Mouse (Mus musculus): ENCODE results near the gene Washc2. TPM values are rescaled to one million over a fixed set of nuclear protein-coding genes. Genes with fewer than 3 reads are reported as not detected.

Washc2 gene
- polyA plus RNA-seq, 2 experiments, result 8.6 to 15.4 TPM

DNA sequence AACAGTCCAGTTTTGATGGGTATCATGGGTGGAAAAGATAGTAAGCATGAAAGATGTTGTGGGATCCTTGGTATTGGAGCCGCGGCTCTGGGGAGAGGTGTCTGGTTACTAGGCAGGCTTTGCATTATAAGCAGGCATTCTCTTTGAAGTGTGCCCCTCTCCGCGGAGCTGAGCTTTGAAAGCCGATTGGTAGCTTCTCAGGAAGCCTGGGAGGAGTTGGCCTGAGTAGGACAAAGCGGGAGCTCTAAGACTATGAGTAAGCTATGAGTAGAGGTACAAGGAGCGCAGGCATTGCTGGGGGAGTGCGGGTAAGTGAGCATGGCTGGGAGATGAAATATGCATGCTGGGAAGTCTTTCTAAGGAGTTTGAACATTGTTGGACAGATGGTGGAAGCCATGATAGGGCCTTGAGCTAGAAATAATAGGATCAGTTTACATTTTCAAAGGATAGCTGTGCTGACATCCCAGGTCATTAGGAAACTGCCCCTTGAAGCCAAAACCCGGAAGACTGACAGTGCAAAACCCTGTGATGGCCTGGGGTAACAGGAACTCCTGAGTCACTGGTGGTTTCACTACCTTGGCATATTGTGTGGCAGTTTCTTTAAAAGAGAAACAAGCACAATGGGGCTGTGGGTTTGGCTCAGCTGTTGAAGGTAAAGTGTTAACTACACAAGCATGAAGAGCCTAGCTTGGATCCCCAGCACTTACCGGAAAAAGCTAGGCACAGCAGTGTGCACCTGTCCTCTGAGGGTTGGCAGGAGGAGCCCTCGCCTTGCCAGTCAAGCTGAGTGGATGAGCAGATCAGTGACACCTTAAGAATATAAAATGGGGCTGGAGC lies 58.7 kb downstream of the Washc2 start:
- Histone ChIP-seq H3K27ac (peak overlapping the region; percentile 48), H3K4me3 (ENCODE audit: insufficient read depth in 1 of 2, low read depth in 2 of 2, low read length in 2 of 2) (peak overlapping the region; percentile 8 to 11; a peak in 1 of 4 replicates), H3K4me1 (replicated peaks; ENCODE audit: control insufficient read depth in 2 of 2, insufficient read depth in 2 of 2, low read length in 1 of 2) (peaks cover 18 to 20% of the 10 kb centered on the region in 2 experiments), H3K9me3 (ENCODE audit: control insufficient read depth, low read length) (no peaks in the 10 kb centered on the region), H3K9ac (replicated peaks) (peak overlapping the region; percentile 42; the same call in 1 of the 2 replicates), H3K27me3 (ENCODE audit: control insufficient read depth, insufficient read depth, low read length) (no peaks in the 10 kb centered on the region), H3K4me2 (ENCODE audit: low read depth) (peak overlapping the region; percentile 93), H3K36me3 (replicated peaks; ENCODE audit: control insufficient read depth, insufficient read depth, low read depth) (no peaks in the 10 kb centered on the region; the same call in 1 of the 2 replicates)
- ATAC-seq (ENCODE audit: insufficient read depth), result 0 out of 2 replicates have a peak, but pooled peaks have one; percentile 20
- 38% methylated on average over 11 of the region's 11 CpGs for WGBS (ENCODE audit: insufficient replicate concordance)
- DNase-seq (ENCODE audit: low read depth in 3 of 3, low spot score in 3 of 3), result no peak
- TF ChIP-seq CTCF (IDR thresholded peaks at IDR 0.05; ENCODE audit: low read depth), result no peak
- no peak for TF ChIP-seq EP300 (IDR thresholded peaks at IDR 0.05; ENCODE audit: low read depth)

DNA sequence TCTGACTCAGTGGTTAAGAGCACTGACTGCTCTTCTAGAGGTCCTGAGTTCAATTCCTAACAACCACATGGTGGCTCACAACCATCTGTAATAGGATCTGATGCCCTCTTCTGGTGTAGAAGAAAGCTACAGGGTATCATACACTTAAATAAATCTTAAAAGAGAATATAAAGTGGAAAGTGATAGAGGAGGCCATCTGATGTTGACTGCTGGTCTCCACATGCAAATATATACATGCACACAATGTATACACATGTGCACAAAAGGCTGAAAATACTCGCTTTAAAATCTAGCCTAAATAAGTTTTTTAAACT lies 59.2 kb downstream of the Washc2 start:
- Histone ChIP-seq H3K9ac (replicated peaks) (no peak overlapping the region), H3K4me1 (replicated peaks; ENCODE audit: control insufficient read depth in 2 of 2, insufficient read depth in 2 of 2, low read length in 1 of 2) (peaks cover 18 to 20% of the 10 kb centered on the region in 2 experiments), H3K27ac (no peak overlapping the region), H3K9me3 (ENCODE audit: control insufficient read depth, low read length) (no peaks in the 10 kb centered on the region), H3K27me3 (ENCODE audit: control insufficient read depth, insufficient read depth, low read length) (no peaks in the 10 kb centered on the region), H3K4me2 (ENCODE audit: low read depth) (no peak overlapping the region), H3K4me3 (ENCODE audit: insufficient read depth in 1 of 2, low read depth in 2 of 2, low read length in 2 of 2) (no peak overlapping the region), H3K36me3 (replicated peaks; ENCODE audit: control insufficient read depth, insufficient read depth, low read depth) (no peaks in the 10 kb centered on the region)
- no peak for DNase-seq (ENCODE audit: low read depth in 3 of 3, low spot score in 3 of 3)
- ATAC-seq (ENCODE audit: insufficient read depth), result no peak
- 68% methylated on average over 1 of the region's 1 CpGs for WGBS (ENCODE audit: insufficient replicate concordance)
- no peak for TF ChIP-seq EP300 (IDR thresholded peaks at IDR 0.05; ENCODE audit: low read depth)
- peak; percentile 31; the same call in 1 of the 2 replicates for TF ChIP-seq CTCF (IDR thresholded peaks at IDR 0.05; ENCODE audit: low read depth)

DNA sequence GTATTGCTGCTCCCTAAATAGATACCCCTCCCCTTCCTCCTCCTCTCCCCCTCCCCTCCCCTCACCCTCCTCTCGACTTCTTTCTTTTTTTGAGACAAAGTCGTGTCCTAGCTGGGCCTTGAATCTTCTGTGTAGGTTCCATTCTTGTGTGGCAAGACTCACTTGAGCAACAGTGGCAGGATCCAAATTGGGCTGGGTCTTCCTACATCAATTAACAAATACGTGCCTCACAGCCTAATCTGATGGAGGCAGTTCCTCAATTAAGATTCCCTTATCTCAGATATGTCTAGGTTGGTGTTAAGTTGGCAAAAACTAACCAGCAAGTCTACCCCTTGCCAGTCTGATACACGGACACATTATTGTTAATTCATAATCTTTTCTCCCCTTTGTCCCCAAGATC lies 67.9 kb downstream of the Washc2 start:
- DNase-seq (ENCODE audit: low read depth in 3 of 3, low spot score in 3 of 3) (no peak), ATAC-seq (ENCODE audit: insufficient read depth) (no peak)
- WGBS (ENCODE audit: insufficient replicate concordance), result 52% methylated on average over 4 of the region's 4 CpGs
- Histone ChIP-seq H3K4me3 (ENCODE audit: insufficient read depth in 1 of 2, low read depth in 2 of 2, low read length in 2 of 2) (no peak overlapping the region), H3K4me1 (replicated peaks; ENCODE audit: control insufficient read depth in 2 of 2, insufficient read depth in 2 of 2, low read length in 1 of 2) (peaks cover 8 to 10% of the 10 kb centered on the region in 2 experiments), H3K9me3 (ENCODE audit: control insufficient read depth, low read length) (no peaks in the 10 kb centered on the region), H3K27ac (no peak overlapping the region), H3K36me3 (replicated peaks; ENCODE audit: control insufficient read depth, insufficient read depth, low read depth) (no peaks in the 10 kb centered on the region), H3K4me2 (ENCODE audit: low read depth) (no peak overlapping the region), H3K27me3 (ENCODE audit: control insufficient read depth, insufficient read depth, low read length) (no peaks in the 10 kb centered on the region), H3K9ac (replicated peaks) (no peak overlapping the region)
- TF ChIP-seq EP300 (IDR thresholded peaks at IDR 0.05; ENCODE audit: low read depth) (no peak), CTCF (IDR thresholded peaks at IDR 0.05; ENCODE audit: low read depth) (no peak)

DNA sequence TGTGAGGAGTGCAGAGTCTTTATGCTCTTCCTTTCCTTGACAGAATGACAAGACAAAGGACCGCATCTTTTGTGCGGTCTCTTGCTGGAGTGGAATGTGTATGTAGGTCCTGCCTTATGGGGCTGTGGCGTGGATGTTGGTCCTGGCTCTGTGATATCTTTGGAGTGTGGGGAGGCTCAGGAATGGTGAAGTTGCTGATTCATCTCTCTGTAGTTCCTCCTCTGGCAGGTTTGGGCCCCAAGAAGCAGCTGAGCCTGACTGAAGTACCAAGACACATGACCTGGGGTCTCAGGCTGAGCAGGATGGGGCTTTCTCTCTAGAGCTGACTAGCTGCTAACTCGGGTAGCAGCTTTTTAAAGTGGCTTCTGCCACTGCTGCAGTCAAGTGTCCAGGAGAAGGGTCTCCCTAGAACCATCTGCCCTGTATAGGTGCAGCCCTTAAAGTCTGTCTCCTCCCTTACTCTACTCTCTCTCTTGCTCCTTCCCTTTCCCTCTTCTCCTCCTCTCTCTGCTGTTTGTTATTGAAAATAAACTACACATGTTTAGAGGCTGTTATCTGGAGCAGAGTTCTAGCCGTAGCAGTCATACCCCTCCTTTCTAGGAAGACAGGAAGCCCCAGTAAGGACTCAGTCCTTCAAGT lies 71.0 kb downstream of the Washc2 start:
- H3K9ac ChIP-seq (replicated peaks), result no peak overlapping the region; the same call in 1 of the 2 replicates
- H3K36me3 ChIP-seq (replicated peaks; ENCODE audit: control insufficient read depth, insufficient read depth, low read depth), result no peaks in the 10 kb centered on the region
- no peak overlapping the region for H3K4me3 ChIP-seq (ENCODE audit: insufficient read depth in 1 of 2, low read depth in 2 of 2, low read length in 2 of 2)
- H3K27ac ChIP-seq, result peak overlapping the region; percentile 11; the same call in 1 of the 2 replicates
- H3K4me1 ChIP-seq (replicated peaks; ENCODE audit: control insufficient read depth in 2 of 2, insufficient read depth in 2 of 2, low read length in 1 of 2), result peaks cover 8 to 16% of the 10 kb centered on the region in 2 experiments
- H3K4me2 ChIP-seq (ENCODE audit: low read depth), result no peak overlapping the region
- DNase-seq (ENCODE audit: low read depth in 3 of 3, low spot score in 3 of 3) (no peak), ATAC-seq (ENCODE audit: insufficient read depth) (peak; percentile 74)
- no peaks in the 10 kb centered on the region for H3K27me3 ChIP-seq (ENCODE audit: control insufficient read depth, insufficient read depth, low read length)
- no peaks in the 10 kb centered on the region for H3K9me3 ChIP-seq (ENCODE audit: control insufficient read depth, low read length)
- WGBS (ENCODE audit: insufficient replicate concordance), result 42% methylated on average over 5 of the region's 5 CpGs
- TF ChIP-seq EP300 (IDR thresholded peaks at IDR 0.05; ENCODE audit: low read depth) (no peak), CTCF (IDR thresholded peaks at IDR 0.05; ENCODE audit: low read depth) (no peak)

DNA sequence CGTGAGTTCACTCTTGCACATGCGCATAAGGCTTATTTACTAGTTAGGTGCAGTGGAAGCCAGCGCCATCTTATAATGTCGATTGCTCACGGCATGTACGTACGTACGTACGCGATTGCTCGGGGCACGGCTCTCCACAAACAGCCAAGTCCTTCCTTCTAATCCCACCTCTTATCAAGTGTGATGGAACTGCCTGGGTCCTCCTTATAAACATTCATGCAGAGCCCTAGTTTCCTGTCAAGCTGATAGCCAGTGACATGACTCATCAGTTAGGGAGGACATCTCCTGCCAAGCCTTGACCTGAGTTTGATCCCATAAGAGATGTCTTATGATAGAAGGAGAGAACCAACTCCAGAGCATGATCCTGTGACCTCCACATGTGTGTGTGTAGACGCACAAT lies 73.2 kb downstream of the Washc2 start:
- no peak overlapping the region for H3K4me3 ChIP-seq (ENCODE audit: insufficient read depth in 1 of 2, low read depth in 2 of 2, low read length in 2 of 2)
- no peaks in the 10 kb centered on the region for H3K36me3 ChIP-seq (replicated peaks; ENCODE audit: control insufficient read depth, insufficient read depth, low read depth)
- H3K27ac ChIP-seq, result no peak overlapping the region
- peak; percentile 58 for ATAC-seq (ENCODE audit: insufficient read depth)
- TF ChIP-seq CTCF (IDR thresholded peaks at IDR 0.05; ENCODE audit: low read depth) (no peak), EP300 (IDR thresholded peaks at IDR 0.05; ENCODE audit: low read depth) (no peak)
- DNase-seq (ENCODE audit: low read depth in 3 of 3, low spot score in 3 of 3), result no peak
- H3K4me1 ChIP-seq (replicated peaks; ENCODE audit: control insufficient read depth in 2 of 2, insufficient read depth in 2 of 2, low read length in 1 of 2), result peaks cover 11 to 20% of the 10 kb centered on the region in 2 experiments
- WGBS (ENCODE audit: insufficient replicate concordance), result 83% methylated on average over 13 of the region's 13 CpGs
- H3K9ac ChIP-seq (replicated peaks), result no peak overlapping the region
- no peaks in the 10 kb centered on the region for H3K27me3 ChIP-seq (ENCODE audit: control insufficient read depth, insufficient read depth, low read length)
- no peak overlapping the region for H3K4me2 ChIP-seq (ENCODE audit: low read depth)
- no peaks in the 10 kb centered on the region for H3K9me3 ChIP-seq (ENCODE audit: control insufficient read depth, low read length)

All from liver, embryonic 14.5 days (tissue).